Comparison of ENCODE assay signal across 7 mouse cellular contexts in genomic region chr8:120292316-120293107, GRCm38 (mm10).
DNase-seq lines count a peak whose midpoint lies in the region; ATAC-seq and TF ChIP-seq lines count a peak whose summit lies in the region.

No protein-coding gene starts in this region.

- H3K4me1 ChIP-seq in hindbrain, embryonic 12.5 days = peaks cover 97% of the 10 kb centered on the region
- peaks cover 13% of the 10 kb centered on the region for H3K4me1 ChIP-seq in liver, adult 2 months (ENCODE audit: control insufficient read depth, insufficient read depth, low read length)

- no peak overlapping the region for H3K4me2 ChIP-seq in hindbrain, embryonic 12.5 days (replicated peaks)

- DNase-seq in layer of hippocampus, adult 11-12 months (ENCODE audit: low spot score) = peak; percentile 73
- DNase-seq in layer of hippocampus, adult 9-10 months (ENCODE audit: low spot score) = no peak
- DNase-seq in liver, adult 2 months (ENCODE audit: extremely low read depth, low read depth, low spot score) = peak; percentile 76
- DNase-seq in retina, postnatal 1 day = peak; percentile 93

- H3K27ac ChIP-seq in hindbrain, embryonic 12.5 days = peak overlapping the region; percentile 92
- no peak overlapping the region for H3K27ac ChIP-seq in liver, adult 2 months (replicated peaks; ENCODE audit: insufficient read depth, low read depth, low read length)

- peak; percentile 8 for ATAC-seq in erythroblast, adult 5-6 weeks (replicated peaks; ENCODE audit: low FRiP score, poor library complexity, severe bottlenecking)
- 0 out of 2 replicates have a peak, but pooled peaks have one; percentile 11 for ATAC-seq in hindbrain, embryonic 12.5 days (ENCODE audit: low FRiP score)
- ATAC-seq in CD4-positive, CD25-positive, alpha-beta regulatory T cell, adult 4 months = no peak

- H3K9me3 ChIP-seq in hindbrain, embryonic 12.5 days (replicated peaks) = no peaks in the 10 kb centered on the region

- TF ChIP-seq POLR2A in liver, adult 2 months (IDR thresholded peaks at IDR 0.05; ENCODE audit: extremely low read depth, insufficient read depth, low read length) = no peak

- no peaks in the 10 kb centered on the region for H3K79me2 ChIP-seq in liver, adult 2 months (ENCODE audit: control insufficient read depth, insufficient read depth, low read length)

- peaks cover 7% of the 10 kb centered on the region; the same call in 1 of the 2 replicates for H3K27me3 ChIP-seq in hindbrain, embryonic 12.5 days
- H3K27me3 ChIP-seq in liver, adult 2 months (ENCODE audit: control insufficient read depth, insufficient read depth, low read length) = no peaks in the 10 kb centered on the region

- no peaks in the 10 kb centered on the region for H3K36me3 ChIP-seq in hindbrain, embryonic 12.5 days
- no peaks in the 10 kb centered on the region for H3K36me3 ChIP-seq in liver, adult 2 months (ENCODE audit: control insufficient read depth, insufficient read depth, low read length)

- no peak for TF ChIP-seq CTCF in liver, adult 2 months (IDR thresholded peaks at IDR 0.05; ENCODE audit: low read depth, low read length)

- H3K9ac ChIP-seq in hindbrain, embryonic 12.5 days = peak overlapping the region; percentile 47; the same call in 1 of the 2 replicates
- H3K9ac ChIP-seq in liver, adult 2 months (ENCODE audit: low read depth, low read length) = no peak overlapping the region

- 39% methylated on average over 8 of the region's 8 CpGs for WGBS in hindbrain, embryonic 12.5 days
- 56% methylated on average over 8 of the region's 8 CpGs for WGBS in liver, adult 2 months

- no peak overlapping the region for H3K4me3 ChIP-seq in hindbrain, embryonic 12.5 days
- no peak overlapping the region for H3K4me3 ChIP-seq in liver, adult 2 months (ENCODE audit: insufficient read depth, low read depth, low read length)
